Mouse (Mus musculus) kidney, postnatal 0 days (tissue): ENCODE measurements around the gene Kirrel3. TPM values are rescaled to one million over a fixed set of nuclear protein-coding genes. Genes with fewer than 3 reads are reported as not detected.

ENCODE experiments used
- ATAC-seq: fragments of 200-750 bp; cut with Nextera tagmentation; replicated peaks from 2 replicates; pipeline ENCODE4 v1.8.0; 2017; ENCODE audit warnings: low read depth, moderate number of reproducible peaks, moderate TSS enrichment, moderate library complexity; ENCODE audit not compliant: low FRiP score
- DNase-seq: peaks from one replicate; pipeline ENCODE4 v3.0.0-alpha.2; 2016; ENCODE audit warnings: low spot score
- H3K27ac ChIP-seq: fragments of 300-500 bp; sonication (generic); 2 replicates; pipeline ENCODE4 v1.5.1; 2014; ENCODE audit warnings: mild to moderate bottlenecking
- H3K27me3 ChIP-seq: fragments of 300-500 bp; sonication (generic); 2 replicates; pipeline ENCODE4 v1.6.1; 2014; ENCODE audit warnings: low read length, mixed read lengths; ENCODE audit not compliant: insufficient read depth
- H3K36me3 ChIP-seq: fragments of 300-500 bp; sonication (generic); 2 replicates; pipeline ENCODE4 v1.6.1; 2014; ENCODE audit warnings: low read length, mixed read lengths; ENCODE audit not compliant: insufficient read depth
- H3K4me1 ChIP-seq: fragments of 300-500 bp; sonication (generic); replicated peaks from 2 replicates; pipeline ENCODE4 v1.6.1; 2014; ENCODE audit warnings: antibody characterized with exemption, low read length, mixed read lengths; ENCODE audit not compliant: insufficient read depth
- H3K4me2 ChIP-seq: fragments of 300-500 bp; sonication (generic); 2 replicates; pipeline ENCODE4 v1.6.1; 2014; ENCODE audit warnings: mild to moderate bottlenecking, low read length, moderate library complexity, mixed read lengths
- H3K4me3 ChIP-seq: fragments of 300-500 bp; sonication (generic); replicated peaks from 2 replicates; pipeline ENCODE4 v1.5.1; 2014; ENCODE audit warnings: low read depth, low read length
- H3K9ac ChIP-seq: fragments of 300-500 bp; sonication (generic); 2 replicates; pipeline ENCODE4 v1.6.1; 2014; ENCODE audit warnings: low read depth, low read length
- H3K9me3 ChIP-seq: fragments of 300-500 bp; sonication (generic); replicated peaks from 2 replicates; pipeline ENCODE4 v1.6.1; 2016; ENCODE audit warnings: low read length, inconsistent platforms, mixed read lengths
- CTCF ChIP-seq: IDR thresholded peaks from 2 replicates; pipeline ENCODE4 v1.5.1; 2016; ENCODE audit warnings: antibody characterized with exemption, low read depth, mild to moderate bottlenecking, moderate library complexity
- WGBS: fragments of 180-500 bp; shearing (Covaris S2); extraction: QIAGEN DNeasy Blood & Tissue Kit; methylation state at CpG from one replicate; pipeline ENCODE4 v1.1.7; 2014; 5-methylcytosine and 5-hydroxymethylcytosine counted together
- polyA plus RNA-seq: library from polyadenylated mRNA; unstranded; fragments of >200 nt; fragmentation: Nextera tagmentation; extraction: Ambion mirVana; gene quantifications from 2 replicates; pipeline ENCODE4 v1.2.1, GENCODE M21; 2015

Kirrel3 gene
- polyA plus RNA-seq, 1 experiment from 2014 or later = 0.82 TPM

DNA sequence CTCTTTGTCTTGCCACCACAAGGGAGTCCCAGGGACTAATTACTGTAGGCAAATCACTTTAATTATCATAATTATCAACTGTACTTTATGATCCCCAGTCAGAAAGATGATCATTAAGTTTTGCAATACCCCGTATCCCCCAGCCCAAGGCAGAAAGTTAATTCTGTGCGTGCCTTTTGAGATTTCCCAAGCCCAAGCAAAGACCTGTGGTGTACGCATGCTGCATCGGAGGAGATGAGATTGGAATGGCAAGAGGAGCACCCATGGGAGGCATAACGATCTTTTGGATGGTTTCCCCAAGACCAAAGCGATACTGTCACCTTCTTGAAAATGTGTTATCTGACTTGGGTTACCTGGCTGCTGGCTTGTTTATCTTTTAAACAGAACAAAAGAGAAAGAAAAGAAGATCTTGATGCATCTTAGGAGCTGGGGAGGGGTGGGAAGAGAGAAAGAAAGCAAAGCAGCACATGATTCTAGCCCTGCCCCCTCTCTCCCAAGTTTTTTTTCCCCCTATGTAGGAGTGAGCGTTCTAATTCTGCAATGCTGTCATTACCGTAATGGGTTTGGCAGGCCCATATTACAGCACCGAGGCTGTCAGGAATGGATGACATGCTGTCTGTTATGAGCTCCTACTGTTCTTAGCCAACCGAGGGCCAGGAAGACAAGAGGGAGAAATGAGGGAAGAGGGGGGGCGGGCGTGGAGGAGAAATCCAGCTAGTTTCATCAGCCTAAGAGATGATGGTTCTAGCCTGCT lies 218.0 kb downstream of the Kirrel3 start:
- TF ChIP-seq CTCF = no peak
- Histone ChIP-seq H3K4me1 (no peaks in the 10 kb centered on the region; the same call in none of the 2 replicates), H3K9ac (no peak overlapping the region), H3K4me3 (no peak overlapping the region), H3K4me2 (no peak overlapping the region), H3K9me3 (no peaks in the 10 kb centered on the region), H3K27ac (no peak overlapping the region), H3K36me3 (no peaks in the 10 kb centered on the region), H3K27me3 (no peaks in the 10 kb centered on the region)
- ATAC-seq (0 out of 2 replicates have a peak, but pooled peaks have one; percentile 17), DNase-seq (no peak)
- WGBS = 70% methylated on average over 12 of the region's 12 CpGs

DNA sequence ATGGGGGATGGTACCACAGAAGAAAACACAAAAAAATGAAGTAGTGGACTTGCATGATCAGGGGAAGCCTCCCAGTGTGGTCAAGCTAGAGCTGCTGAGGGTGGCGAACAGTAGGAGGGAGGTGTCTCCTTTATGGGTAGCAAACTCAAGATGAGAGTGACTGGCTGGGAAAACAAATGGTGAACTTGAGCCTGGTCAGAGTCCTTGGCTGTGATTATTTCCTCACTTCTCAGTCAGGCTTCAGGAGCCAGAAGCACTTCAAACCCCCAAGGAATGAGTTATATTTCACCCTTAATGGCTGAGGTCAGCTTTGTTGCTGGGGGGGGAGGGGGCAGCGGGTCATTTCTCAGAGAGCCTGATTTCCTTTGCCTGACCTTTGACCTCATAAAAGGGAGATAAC lies 218.7 kb downstream of the Kirrel3 start:
- Histone ChIP-seq H3K4me2 (no peak overlapping the region), H3K9ac (no peak overlapping the region), H3K4me3 (no peak overlapping the region), H3K4me1 (no peaks in the 10 kb centered on the region; the same call in none of the 2 replicates), H3K27ac (no peak overlapping the region), H3K9me3 (no peaks in the 10 kb centered on the region), H3K27me3 (no peaks in the 10 kb centered on the region), H3K36me3 (no peaks in the 10 kb centered on the region)
- 0 out of 2 replicates have a peak, but pooled peaks have one; percentile 43 for ATAC-seq
- TF ChIP-seq CTCF = no peak
- 20% methylated on average over 2 of the region's 2 CpGs for WGBS
- peak; percentile 66 for DNase-seq

DNA sequence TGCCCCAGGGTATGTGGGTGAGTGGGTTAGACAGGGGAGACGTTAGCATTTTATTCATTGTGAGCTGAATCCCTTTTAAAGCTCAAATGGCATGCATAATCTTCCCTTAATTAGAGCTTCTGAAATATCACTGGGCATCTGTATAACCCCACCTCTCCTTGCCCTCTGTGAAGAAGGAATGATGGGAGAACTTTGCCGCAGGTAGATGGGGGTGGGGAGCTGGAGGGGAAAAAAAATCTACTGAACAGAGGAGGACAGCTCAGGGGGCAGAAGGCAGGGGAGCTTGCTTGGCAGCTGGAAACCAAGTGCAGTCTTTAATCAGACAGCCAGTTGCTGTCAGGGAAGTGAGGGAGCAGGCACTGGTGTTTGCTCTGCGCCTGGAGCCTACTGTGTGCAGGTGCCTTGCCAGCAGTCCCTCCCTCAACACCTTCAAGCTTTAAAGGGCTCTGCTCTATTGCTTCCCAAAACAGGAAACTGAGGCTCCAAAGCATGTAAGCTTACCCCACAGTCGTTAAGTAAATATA lies 220.7 kb downstream of the Kirrel3 start:
- DNase-seq (no peak), ATAC-seq (no peak)
- H3K4me3 ChIP-seq = no peak overlapping the region
- H3K27ac ChIP-seq = no peak overlapping the region
- no peak overlapping the region for H3K4me2 ChIP-seq
- H3K9ac ChIP-seq = no peak overlapping the region
- H3K9me3 ChIP-seq = no peaks in the 10 kb centered on the region
- no peaks in the 10 kb centered on the region for H3K36me3 ChIP-seq
- H3K4me1 ChIP-seq = no peaks in the 10 kb centered on the region; the same call in none of the 2 replicates
- no peak for TF ChIP-seq CTCF
- no peaks in the 10 kb centered on the region for H3K27me3 ChIP-seq
- WGBS = 50% methylated on average over 4 of the region's 4 CpGs

DNA sequence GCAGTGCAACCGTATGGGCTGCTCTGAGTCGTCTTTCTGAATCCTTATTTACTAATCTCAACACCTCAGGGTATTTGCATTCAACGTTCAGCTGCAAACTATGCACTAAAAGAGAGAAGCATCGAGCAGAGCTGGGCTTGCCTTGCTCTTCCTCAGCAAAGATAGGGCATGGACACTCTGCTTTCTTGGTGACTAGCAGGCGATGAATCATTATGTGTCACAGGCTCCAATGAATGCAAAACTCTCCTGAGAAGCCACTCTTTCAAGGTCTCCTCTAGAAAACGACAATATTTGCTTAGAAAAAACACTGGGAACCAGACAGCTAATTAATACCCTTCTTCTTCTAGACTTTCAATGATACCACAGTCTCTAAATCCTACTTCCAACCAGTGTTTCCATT lies 223.0 kb downstream of the Kirrel3 start:
- Histone ChIP-seq H3K4me3 (no peak overlapping the region), H3K27ac (no peak overlapping the region), H3K9ac (no peak overlapping the region), H3K4me2 (no peak overlapping the region), H3K27me3 (no peaks in the 10 kb centered on the region), H3K9me3 (no peaks in the 10 kb centered on the region), H3K4me1 (no peaks in the 10 kb centered on the region; the same call in none of the 2 replicates), H3K36me3 (no peaks in the 10 kb centered on the region)
- no peak for ATAC-seq
- TF ChIP-seq CTCF = no peak
- 87% methylated on average over 6 of the region's 6 CpGs for WGBS
- no peak for DNase-seq

DNA sequence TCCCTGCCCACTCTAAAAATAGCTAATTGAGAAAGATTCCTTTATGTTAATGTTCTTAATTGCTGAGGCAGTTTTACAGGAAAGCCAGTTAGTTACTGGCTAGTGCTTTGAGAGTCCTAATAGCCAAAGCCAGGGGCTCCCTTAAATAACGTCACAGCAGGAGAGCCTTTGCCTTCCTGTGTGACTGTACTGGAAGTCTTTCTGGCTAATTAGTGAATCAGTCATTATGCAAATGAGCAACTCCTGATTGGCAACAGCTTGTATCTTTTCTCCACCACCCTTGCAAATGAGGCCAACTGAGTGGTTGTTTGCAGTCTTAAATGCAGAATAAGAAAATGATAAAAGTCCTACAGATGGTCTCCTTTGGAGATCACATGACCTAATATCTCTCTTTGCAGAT lies 226.3 kb downstream of the Kirrel3 start:
- 38% methylated on average over 1 of the region's 1 CpGs for WGBS
- Histone ChIP-seq H3K36me3 (no peaks in the 10 kb centered on the region), H3K4me1 (no peaks in the 10 kb centered on the region), H3K9ac (no peak overlapping the region), H3K4me3 (no peak overlapping the region), H3K27ac (no peak overlapping the region), H3K4me2 (no peak overlapping the region), H3K27me3 (no peaks in the 10 kb centered on the region), H3K9me3 (no peaks in the 10 kb centered on the region)
- DNase-seq = no peak
- ATAC-seq = no peak
- TF ChIP-seq CTCF = no peak

DNA sequence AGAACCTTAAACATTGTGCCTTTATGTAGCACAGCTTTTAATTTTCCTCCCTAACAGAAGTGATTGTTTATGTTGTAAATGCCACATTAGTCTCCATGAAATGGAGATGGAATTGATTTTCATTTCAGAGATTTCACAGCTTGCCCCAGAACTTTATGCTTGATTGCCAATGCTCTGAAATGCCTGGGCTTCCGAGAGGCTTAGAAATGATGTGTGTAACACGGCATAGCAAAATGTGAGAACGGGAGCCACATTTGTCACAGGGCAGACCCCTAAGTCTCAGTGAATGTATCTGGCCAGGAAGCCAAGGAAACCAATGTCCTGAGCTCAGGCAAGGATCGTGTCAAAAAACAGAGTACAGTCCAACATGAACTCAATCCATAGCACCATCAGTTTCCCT lies 227.3 kb downstream of the Kirrel3 start:
- no peak for ATAC-seq
- H3K36me3 ChIP-seq = no peaks in the 10 kb centered on the region
- H3K9me3 ChIP-seq = no peaks in the 10 kb centered on the region
- no peak for DNase-seq
- no peaks in the 10 kb centered on the region for H3K27me3 ChIP-seq
- no peak overlapping the region for H3K27ac ChIP-seq
- WGBS = 57% methylated on average over 4 of the region's 4 CpGs
- H3K4me2 ChIP-seq = no peak overlapping the region
- H3K9ac ChIP-seq = no peak overlapping the region
- H3K4me3 ChIP-seq = no peak overlapping the region
- H3K4me1 ChIP-seq = no peaks in the 10 kb centered on the region
- no peak for TF ChIP-seq CTCF
